Mouse (Mus musculus): Measurements from ENCODE around the gene Rnd3.

GRCm38 (mm10) chr2:51101187-51101586 is 47.7 kb downstream of the Rnd3 start:
- no peak for TF ChIP-seq POLR2AphosphoS5 (IDR thresholded peaks at IDR 0.05; ENCODE audit: insufficient replicate concordance, low read depth, low read length)
- no peak for TF ChIP-seq CTCF (IDR thresholded peaks at IDR 0.05; ENCODE audit: low read depth, low read length)
- no peak for TF ChIP-seq GATA1 (IDR thresholded peaks at IDR 0.05; ENCODE audit: borderline replicate concordance, low read length)
- TF ChIP-seq TAL1 (conservative IDR thresholded peaks at IDR 0.05; ENCODE audit: low read depth, low read length) = no peak
- TF ChIP-seq GATA2 (IDR thresholded peaks at IDR 0.05; ENCODE audit: borderline replicate concordance, low read depth, low read length) = no peak
